Mouse (Mus musculus): Measurements from ENCODE around the gene Shisa8. TPM values are rescaled to one million over a fixed set of nuclear protein-coding genes. Genes with fewer than 3 reads are reported as not detected.

Shisa8 gene
- total and polyA plus RNA-seq, 2 experiments: 0.07 to 0.09 TPM

DNA sequence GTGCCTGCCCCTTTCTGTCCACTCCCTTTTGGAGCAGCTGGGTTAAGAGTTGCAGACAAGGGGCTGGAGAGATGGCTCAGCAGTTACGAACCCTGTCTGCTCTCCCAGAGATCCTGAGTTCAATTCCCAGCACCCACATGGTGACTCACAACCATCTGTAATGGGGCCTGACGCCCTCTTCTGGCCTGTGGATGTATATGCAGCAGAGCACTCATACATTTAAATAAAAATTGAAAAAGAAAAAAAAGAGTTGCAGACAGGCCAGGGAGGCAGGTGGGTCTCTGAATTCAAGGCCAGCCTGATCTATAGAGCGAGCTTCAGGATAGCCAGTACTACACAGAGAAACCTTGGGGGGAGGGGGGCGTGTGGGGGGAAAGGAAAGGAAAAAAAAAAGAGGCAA lies 25.2 kb downstream of the Shisa8 start:
- no peak overlapping the region for H3K4me3 ChIP-seq (ENCODE audit: insufficient read depth, low read depth, low read length)
- no peak overlapping the region for H3K27ac ChIP-seq (replicated peaks; ENCODE audit: insufficient read depth, low read depth, low read length)
- 0 out of 2 replicates have a peak, but pooled peaks have one; percentile 2 for TF ChIP-seq CTCF (IDR thresholded peaks at IDR 0.05; ENCODE audit: low read depth, low read length)
- TF ChIP-seq POLR2A (IDR thresholded peaks at IDR 0.05; ENCODE audit: extremely low read depth, insufficient read depth, low read length): no peak
- no peaks in the 10 kb centered on the region for H3K27me3 ChIP-seq (ENCODE audit: control insufficient read depth, insufficient read depth, low read length)
- 92% methylated on average over 4 of the region's 4 CpGs for WGBS
- H3K9ac ChIP-seq (ENCODE audit: low read depth, low read length): no peak overlapping the region
- peaks cover 13% of the 10 kb centered on the region for H3K36me3 ChIP-seq (ENCODE audit: control insufficient read depth, insufficient read depth, low read length)
- DNase-seq (ENCODE audit: extremely low read depth, low read depth, low spot score): no peak
- H3K79me2 ChIP-seq (ENCODE audit: control insufficient read depth, insufficient read depth, low read length): 0 out of 2 replicates have a peak, but pooled peaks cover 3% of the 10 kb centered on the region
- H3K4me1 ChIP-seq (ENCODE audit: control insufficient read depth, insufficient read depth, low read length): peaks cover 17% of the 10 kb centered on the region

DNA sequence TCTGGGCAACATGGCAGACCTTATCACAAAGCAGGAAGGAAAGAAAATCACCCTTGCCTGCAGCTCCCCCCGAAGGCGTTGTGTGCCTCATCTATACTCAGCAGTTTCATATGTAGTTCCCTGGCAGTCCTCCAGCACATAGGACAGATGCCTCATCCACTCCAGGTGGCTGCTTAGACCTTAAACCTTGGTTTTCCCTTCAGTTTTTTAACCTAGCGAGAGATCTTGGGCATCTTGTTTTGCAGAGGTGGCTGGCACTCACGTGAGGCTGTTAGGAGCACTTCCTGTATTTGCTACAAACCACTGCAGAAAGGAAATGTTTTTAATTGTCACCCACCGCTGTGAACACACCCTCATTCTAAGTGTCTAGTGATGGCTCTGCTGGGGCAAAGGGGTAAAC lies 25.7 kb downstream of the Shisa8 start:
- H3K27me3 ChIP-seq (ENCODE audit: control insufficient read depth, insufficient read depth, low read length): no peaks in the 10 kb centered on the region
- no peak overlapping the region for H3K9ac ChIP-seq (ENCODE audit: low read depth, low read length)
- H3K4me3 ChIP-seq (ENCODE audit: insufficient read depth, low read depth, low read length): no peak overlapping the region
- no peak for DNase-seq (ENCODE audit: extremely low read depth, low read depth, low spot score)
- no peak overlapping the region for H3K27ac ChIP-seq (replicated peaks; ENCODE audit: insufficient read depth, low read depth, low read length)
- H3K4me1 ChIP-seq (ENCODE audit: control insufficient read depth, insufficient read depth, low read length): peaks cover 17% of the 10 kb centered on the region
- 0 out of 2 replicates have a peak, but pooled peaks cover 3% of the 10 kb centered on the region for H3K79me2 ChIP-seq (ENCODE audit: control insufficient read depth, insufficient read depth, low read length)
- H3K36me3 ChIP-seq (ENCODE audit: control insufficient read depth, insufficient read depth, low read length): peaks cover 13% of the 10 kb centered on the region
- no peak for TF ChIP-seq CTCF (IDR thresholded peaks at IDR 0.05; ENCODE audit: low read depth, low read length)
- no peak for TF ChIP-seq POLR2A (IDR thresholded peaks at IDR 0.05; ENCODE audit: extremely low read depth, insufficient read depth, low read length)
- 77% methylated on average over 5 of the region's 5 CpGs for WGBS

DNA sequence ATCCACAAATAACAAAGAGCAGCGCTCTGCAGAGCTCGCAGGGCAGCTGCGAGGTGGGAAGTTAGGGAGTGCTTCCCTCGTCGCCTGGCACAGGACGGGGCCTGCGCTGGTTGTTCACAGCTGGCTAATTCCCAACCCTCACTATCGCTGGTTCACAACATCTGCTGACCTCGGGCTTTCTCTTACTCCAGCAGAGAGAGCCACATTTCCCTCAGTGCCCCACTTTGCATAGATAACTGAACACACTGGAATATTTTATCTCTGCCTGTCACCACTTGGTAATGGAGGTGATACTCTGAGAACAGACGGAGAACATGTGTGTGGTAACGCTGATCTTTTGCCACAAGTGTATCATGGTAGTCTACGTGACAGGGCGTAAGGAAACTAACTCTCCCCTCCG lies 26.5 kb downstream of the Shisa8 start:
- TF ChIP-seq CTCF (IDR thresholded peaks at IDR 0.05; ENCODE audit: low read depth, low read length) (no peak), POLR2A (IDR thresholded peaks at IDR 0.05; ENCODE audit: extremely low read depth, insufficient read depth, low read length) (no peak)
- Histone ChIP-seq H3K79me2 (ENCODE audit: control insufficient read depth, insufficient read depth, low read length) (0 out of 2 replicates have a peak, but pooled peaks cover 3% of the 10 kb centered on the region), H3K27me3 (ENCODE audit: control insufficient read depth, insufficient read depth, low read length) (no peaks in the 10 kb centered on the region), H3K27ac (replicated peaks; ENCODE audit: insufficient read depth, low read depth, low read length) (no peak overlapping the region), H3K9ac (ENCODE audit: low read depth, low read length) (no peak overlapping the region), H3K4me1 (ENCODE audit: control insufficient read depth, insufficient read depth, low read length) (peaks cover 17% of the 10 kb centered on the region), H3K36me3 (ENCODE audit: control insufficient read depth, insufficient read depth, low read length) (peaks cover 16% of the 10 kb centered on the region), H3K4me3 (ENCODE audit: insufficient read depth, low read depth, low read length) (no peak overlapping the region)
- WGBS: 46% methylated on average over 14 of the region's 14 CpGs
- DNase-seq (ENCODE audit: extremely low read depth, low read depth, low spot score): peak; percentile 36

DNA sequence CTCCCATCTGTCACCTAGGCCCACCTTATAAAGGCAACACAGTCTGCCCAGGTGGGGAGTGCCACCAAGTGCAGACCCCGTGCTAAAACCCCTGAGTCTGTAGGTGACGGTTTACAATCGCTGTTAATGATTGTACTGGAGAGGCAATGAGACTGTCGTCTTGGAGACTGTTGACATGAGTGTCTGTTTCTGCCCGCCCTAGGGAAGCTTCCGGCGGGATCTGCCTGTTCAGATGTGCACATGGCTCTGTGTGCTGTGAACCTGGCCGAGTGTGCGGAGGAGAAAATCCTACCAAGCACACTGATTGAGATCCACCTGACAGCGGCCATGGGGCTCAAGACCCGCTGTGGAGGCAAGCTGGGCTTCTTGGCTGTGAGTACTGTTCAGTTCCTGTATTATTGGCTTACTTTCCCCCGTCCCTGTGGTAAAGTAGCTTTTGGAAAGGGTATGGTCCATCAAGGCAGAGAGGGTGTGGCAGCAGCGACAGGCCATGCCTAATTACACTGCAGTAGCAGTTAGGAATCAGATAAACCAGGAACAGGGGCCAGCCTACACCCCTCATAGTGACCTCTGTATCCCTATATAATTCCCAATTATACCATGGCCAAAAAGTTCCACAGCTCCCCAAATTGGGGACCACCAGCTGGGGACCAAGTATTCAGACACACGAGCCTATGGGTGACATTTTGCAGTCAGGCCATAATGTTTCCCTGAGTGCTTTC lies 27.4 kb downstream of the Shisa8 start:
- Histone ChIP-seq H3K4me1 (ENCODE audit: control insufficient read depth, insufficient read depth, low read length) (peaks cover 17% of the 10 kb centered on the region), H3K4me3 (ENCODE audit: insufficient read depth, low read depth, low read length) (no peak overlapping the region), H3K36me3 (ENCODE audit: control insufficient read depth, insufficient read depth, low read length) (peaks cover 18% of the 10 kb centered on the region), H3K9ac (ENCODE audit: low read depth, low read length) (peak overlapping the region; percentile 19; the same call in 1 of the 2 replicates), H3K27me3 (ENCODE audit: control insufficient read depth, insufficient read depth, low read length) (no peaks in the 10 kb centered on the region), H3K79me2 (ENCODE audit: control insufficient read depth, insufficient read depth, low read length) (0 out of 2 replicates have a peak, but pooled peaks cover 3% of the 10 kb centered on the region), H3K27ac (replicated peaks; ENCODE audit: insufficient read depth, low read depth, low read length) (peak overlapping the region; percentile 81)
- WGBS: 50% methylated on average over 14 of the region's 14 CpGs
- TF ChIP-seq CTCF (IDR thresholded peaks at IDR 0.05; ENCODE audit: low read depth, low read length) (no peak), POLR2A (IDR thresholded peaks at IDR 0.05; ENCODE audit: extremely low read depth, insufficient read depth, low read length) (no peak)
- DNase-seq (ENCODE audit: extremely low read depth, low read depth, low spot score): no peak

DNA sequence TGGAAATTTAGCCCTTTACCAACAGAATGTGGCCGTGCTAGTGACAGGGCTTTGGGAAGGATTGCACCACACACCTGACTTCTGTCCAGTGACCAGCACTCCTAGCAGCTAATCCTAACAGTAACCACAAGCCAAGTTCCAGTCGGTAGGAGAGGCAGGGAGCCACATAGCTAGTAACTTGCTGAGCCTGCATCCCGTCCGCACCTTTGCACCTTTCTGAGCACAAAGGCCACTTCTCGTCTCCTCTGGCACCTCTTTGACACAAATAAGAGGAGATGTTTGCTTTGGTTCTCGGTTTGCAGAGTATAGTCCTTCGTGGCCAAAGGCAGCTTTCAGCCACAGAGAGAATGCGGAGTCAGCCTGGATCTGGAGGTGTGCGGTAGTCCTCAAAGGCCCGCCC lies 28.0 kb downstream of the Shisa8 start:
- Histone ChIP-seq H3K4me1 (ENCODE audit: control insufficient read depth, insufficient read depth, low read length) (peaks cover 17% of the 10 kb centered on the region), H3K4me3 (ENCODE audit: insufficient read depth, low read depth, low read length) (no peak overlapping the region), H3K27me3 (ENCODE audit: control insufficient read depth, insufficient read depth, low read length) (no peaks in the 10 kb centered on the region), H3K36me3 (ENCODE audit: control insufficient read depth, insufficient read depth, low read length) (peaks cover 23% of the 10 kb centered on the region), H3K79me2 (ENCODE audit: control insufficient read depth, insufficient read depth, low read length) (0 out of 2 replicates have a peak, but pooled peaks cover 3% of the 10 kb centered on the region), H3K9ac (ENCODE audit: low read depth, low read length) (0 out of 2 replicates have a peak overlapping the region, but pooled peaks have one; percentile 19), H3K27ac (replicated peaks; ENCODE audit: insufficient read depth, low read depth, low read length) (peak overlapping the region; percentile 92)
- TF ChIP-seq CTCF (IDR thresholded peaks at IDR 0.05; ENCODE audit: low read depth, low read length) (no peak), POLR2A (IDR thresholded peaks at IDR 0.05; ENCODE audit: extremely low read depth, insufficient read depth, low read length) (no peak)
- peak; percentile 100 for DNase-seq (ENCODE audit: extremely low read depth, low read depth, low spot score)
- 22% methylated on average over 10 of the region's 10 CpGs for WGBS

DNA sequence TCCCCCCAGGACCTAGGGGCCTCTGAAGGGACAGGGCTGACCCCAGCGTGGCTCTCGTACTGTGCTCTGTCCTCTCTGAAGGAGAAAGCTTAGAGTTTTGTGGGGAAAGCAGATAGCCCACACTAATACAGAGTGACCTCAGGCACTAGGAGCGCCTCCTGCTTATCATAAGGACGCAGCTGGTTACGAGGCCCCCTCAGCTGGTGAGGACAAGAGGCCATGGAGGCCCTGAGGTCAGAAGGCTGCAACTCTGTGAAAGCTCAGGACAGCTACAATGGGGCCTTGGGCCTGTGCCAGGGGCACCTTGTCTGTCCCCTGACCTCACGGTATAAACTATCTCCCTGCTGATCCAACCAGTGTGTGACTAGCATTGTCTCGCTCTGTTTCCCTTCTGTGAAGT lies 28.4 kb downstream of the Shisa8 start:
- H3K27ac ChIP-seq (replicated peaks; ENCODE audit: insufficient read depth, low read depth, low read length): peak overlapping the region; percentile 92
- H3K79me2 ChIP-seq (ENCODE audit: control insufficient read depth, insufficient read depth, low read length): no peaks in the 10 kb centered on the region
- no peak for DNase-seq (ENCODE audit: extremely low read depth, low read depth, low spot score)
- TF ChIP-seq POLR2A (IDR thresholded peaks at IDR 0.05; ENCODE audit: extremely low read depth, insufficient read depth, low read length): no peak
- H3K36me3 ChIP-seq (ENCODE audit: control insufficient read depth, insufficient read depth, low read length): peaks cover 26% of the 10 kb centered on the region
- 29% methylated on average over 7 of the region's 7 CpGs for WGBS
- peaks cover 17% of the 10 kb centered on the region for H3K4me1 ChIP-seq (ENCODE audit: control insufficient read depth, insufficient read depth, low read length)
- peak overlapping the region; percentile 28 for H3K9ac ChIP-seq (ENCODE audit: low read depth, low read length)
- no peaks in the 10 kb centered on the region for H3K27me3 ChIP-seq (ENCODE audit: control insufficient read depth, insufficient read depth, low read length)
- H3K4me3 ChIP-seq (ENCODE audit: insufficient read depth, low read depth, low read length): no peak overlapping the region

Measured in liver, adult 2 months (tissue).